In genomic region chr9:21243826-21244427, GRCm38 (mm10) we compare ENCODE assay signal across 8 mouse cellular contexts. TPM values are rescaled to one million over a fixed set of nuclear protein-coding genes. Genes with fewer than 3 reads are reported as not detected.
DNase-seq lines count a peak whose midpoint lies in the region; ATAC-seq and TF ChIP-seq lines count a peak whose summit lies in the region.

No protein-coding gene starts in this region.

- no peaks in the 10 kb centered on the region for H3K36me3 ChIP-seq in lung, embryonic 14.5 days (ENCODE audit: insufficient read depth)
- no peaks in the 10 kb centered on the region for H3K36me3 ChIP-seq in embryonic facial prominence, embryonic 12.5 days
- H3K36me3 ChIP-seq in intestine, postnatal 0 days (ENCODE audit: control insufficient read depth, insufficient read depth), result no peaks in the 10 kb centered on the region

- TF ChIP-seq CTCF in lung, embryonic 14.5 days (IDR thresholded peaks at IDR 0.05; ENCODE audit: low read depth), result no peak
- TF ChIP-seq CTCF in lung, adult 2 months (IDR thresholded peaks at IDR 0.05; ENCODE audit: insufficient read depth, low read length), result no peak
- no peak for TF ChIP-seq CTCF in intestine, postnatal 0 days (IDR thresholded peaks at IDR 0.05; ENCODE audit: low read depth)
- no peak for TF ChIP-seq CTCF in olfactory bulb, adult 2 months (IDR thresholded peaks at IDR 0.05; ENCODE audit: insufficient read depth, low read depth, low read length)

- DNase-seq in lung, embryonic 14.5 days, result no peak
- no peak for DNase-seq in lung, adult 2 months
- DNase-seq in right cerebral cortex, postnatal 10 days (ENCODE audit: low spot score in 2 of 2), result no peak
- no peak for DNase-seq in frontal cortex, postnatal 36 days (ENCODE audit: low spot score in 2 of 2)

- peak overlapping the region; percentile 43 for H3K9ac ChIP-seq in lung, embryonic 14.5 days
- H3K9ac ChIP-seq in embryonic facial prominence, embryonic 12.5 days, result peak overlapping the region; percentile 50
- no peak overlapping the region for H3K9ac ChIP-seq in intestine, postnatal 0 days (ENCODE audit: low read depth, low read length)

- H3K27me3 ChIP-seq in lung, embryonic 14.5 days (ENCODE audit: insufficient read depth, low read length), result peaks cover 68% of the 10 kb centered on the region
- peaks cover 71% of the 10 kb centered on the region for H3K27me3 ChIP-seq in embryonic facial prominence, embryonic 12.5 days
- H3K27me3 ChIP-seq in intestine, postnatal 0 days (replicated peaks; ENCODE audit: control insufficient read depth, insufficient read depth, low read length), result peaks cover 57% of the 10 kb centered on the region

- H3K4me2 ChIP-seq in lung, embryonic 14.5 days, result peak overlapping the region; percentile 79
- H3K4me2 ChIP-seq in embryonic facial prominence, embryonic 12.5 days (replicated peaks), result peak overlapping the region; percentile 92
- peak overlapping the region; percentile 76 for H3K4me2 ChIP-seq in intestine, postnatal 0 days (replicated peaks; ENCODE audit: low read depth)

- 8% methylated on average over 42 of the region's 42 CpGs for WGBS in lung, embryonic 14.5 days
- WGBS in lung, adult 2 months, result 11% methylated on average over 42 of the region's 42 CpGs
- whole genome bisulfite sequencing in embryonic facial prominence, embryonic 12.5 days, result 4% methylated on average over 42 of the region's 42 CpGs
- 12% methylated on average over 42 of the region's 42 CpGs for WGBS in intestine, postnatal 0 days
- WGBS in olfactory bulb, adult 2 months, result 10% methylated on average over 42 of the region's 42 CpGs

- no peaks in the 10 kb centered on the region for H3K4me1 ChIP-seq in lung, embryonic 14.5 days (ENCODE audit: insufficient read depth)
- H3K4me1 ChIP-seq in lung, adult 2 months (ENCODE audit: control insufficient read depth, insufficient read depth, low read length), result peaks cover 6% of the 10 kb centered on the region; the same call in 1 of the 2 replicates
- peaks cover 23% of the 10 kb centered on the region for H3K4me1 ChIP-seq in embryonic facial prominence, embryonic 12.5 days
- peaks cover 3% of the 10 kb centered on the region for H3K4me1 ChIP-seq in intestine, postnatal 0 days (replicated peaks; ENCODE audit: control insufficient read depth, insufficient read depth, low read length)
- peaks cover 18% of the 10 kb centered on the region for H3K4me1 ChIP-seq in olfactory bulb, adult 2 months (ENCODE audit: control insufficient read depth, insufficient read depth, low read length)

- ATAC-seq in lung, embryonic 14.5 days (ENCODE audit: insufficient read depth), result 0 out of 2 replicates have a peak, but pooled peaks have one; percentile 8
- ATAC-seq in embryonic facial prominence, embryonic 12.5 days (ENCODE audit: insufficient number of reproducible peaks, insufficient read depth, low FRiP score, low TSS enrichment), result no peak
- no peak for ATAC-seq in intestine, postnatal 0 days
- ATAC-seq in megakaryocyte-erythroid progenitor cell, adult 5-6 weeks (replicated peaks; ENCODE audit: low FRiP score, low TSS enrichment, poor library complexity, severe bottlenecking), result no peak

- no peaks in the 10 kb centered on the region for H3K9me3 ChIP-seq in lung, embryonic 14.5 days (ENCODE audit: low read depth, low read length)
- no peaks in the 10 kb centered on the region for H3K9me3 ChIP-seq in embryonic facial prominence, embryonic 12.5 days
- H3K9me3 ChIP-seq in intestine, postnatal 0 days (ENCODE audit: control insufficient read depth), result no peaks in the 10 kb centered on the region

- TF ChIP-seq POLR2A in lung, adult 2 months (IDR thresholded peaks at IDR 0.05; ENCODE audit: borderline replicate concordance, extremely low read depth, low read depth, low read length), result no peak
- no peak for TF ChIP-seq POLR2A in olfactory bulb, adult 2 months (IDR thresholded peaks at IDR 0.05; ENCODE audit: insufficient read depth, low read depth, low read length)

- peak overlapping the region; percentile 46 for H3K4me3 ChIP-seq in lung, embryonic 14.5 days (ENCODE audit: low read depth, low read length)
- H3K4me3 ChIP-seq in lung, adult 2 months (replicated peaks; ENCODE audit: extremely low read depth, low read depth, low read length), result no peak overlapping the region
- H3K4me3 ChIP-seq in embryonic facial prominence, embryonic 12.5 days, result peak overlapping the region; percentile 50
- H3K4me3 ChIP-seq in intestine, postnatal 0 days (ENCODE audit: low read depth, low read length), result peak overlapping the region; percentile 47
- peak overlapping the region; percentile 44 for H3K4me3 ChIP-seq in olfactory bulb, adult 2 months (ENCODE audit: insufficient read depth, low read depth, low read length)

- H3K27ac ChIP-seq in lung, embryonic 14.5 days (ENCODE audit: low read depth), result no peak overlapping the region
- no peak overlapping the region for H3K27ac ChIP-seq in embryonic facial prominence, embryonic 12.5 days
- no peak overlapping the region for H3K27ac ChIP-seq in intestine, postnatal 0 days (ENCODE audit: low read depth, low read length)
- H3K27ac ChIP-seq in olfactory bulb, adult 2 months (ENCODE audit: insufficient read depth, low read depth, low read length), result no peak overlapping the region

RNA-seq across cellular contexts. Expression of gene S1pr5, which starts 4.3 kb away (rescaled TPM):
- polyA plus RNA-seq in lung, embryonic 14.5 days (2014; fragmentation: Nextera tagmentation; extraction: Ambion mirVana), result not detected in 2 replicates
- polyA plus RNA-seq in lung, adult 2 months (2012; rRNA removed), result 9.7 and 11.3 TPM in 2 replicates
- polyA plus RNA-seq in embryonic facial prominence, embryonic 12.5 days (2016; fragmentation: Nextera tagmentation; extraction: Ambion mirVana), result 0.42 and 0.64 TPM in 2 replicates
- not detected in 2 replicates for polyA plus RNA-seq in intestine, postnatal 0 days (2015; fragmentation: Nextera tagmentation; extraction: Ambion mirVana)
- polyA plus RNA-seq in olfactory bulb, adult 2 months (2012; ENCODE audit: insufficient read depth, insufficient read length, low replicate concordance, missing spikeins), result not detected in 2 replicates
- total RNA-seq in megakaryocyte-erythroid progenitor cell, adult 5-6 weeks (2014; fragmentation: Nextera tagmentation), result 0.59 TPM in 1 of 2 replicates, not detected in the other
- total RNA-seq in megakaryocyte-erythroid progenitor cell, adult 5-6 weeks (2017), result 1.1 TPM in 1 of 2 replicates, not detected in the other

RNA-seq across cellular contexts. Expression of gene Keap1, which starts 4.8 kb away (rescaled TPM):
- 42.8 and 44.6 TPM in 2 replicates for polyA plus RNA-seq in lung, embryonic 14.5 days (2014; fragmentation: Nextera tagmentation; extraction: Ambion mirVana)
- 81.2 and 88.3 TPM in 2 replicates for polyA plus RNA-seq in lung, adult 2 months (2012; rRNA removed)
- polyA plus RNA-seq in embryonic facial prominence, embryonic 12.5 days (2016; fragmentation: Nextera tagmentation; extraction: Ambion mirVana), result 61.3 and 68.7 TPM in 2 replicates
- polyA plus RNA-seq in intestine, postnatal 0 days (2015; fragmentation: Nextera tagmentation; extraction: Ambion mirVana), result 38.3 and 42.4 TPM in 2 replicates
- not detected in 2 replicates for polyA plus RNA-seq in olfactory bulb, adult 2 months (2012; ENCODE audit: insufficient read depth, insufficient read length, low replicate concordance, missing spikeins)
- 25.3 and 27.2 TPM in 2 replicates for total RNA-seq in megakaryocyte-erythroid progenitor cell, adult 5-6 weeks (2014; fragmentation: Nextera tagmentation)
- 32.7 and 39.8 TPM in 2 replicates for total RNA-seq in megakaryocyte-erythroid progenitor cell, adult 5-6 weeks (2017)

RNA-seq across cellular contexts. Expression of gene Atg4d, which starts 21.2 kb away (rescaled TPM):
- 33.7 and 34.7 TPM in 2 replicates for polyA plus RNA-seq in lung, embryonic 14.5 days (2014; fragmentation: Nextera tagmentation; extraction: Ambion mirVana)
- polyA plus RNA-seq in lung, adult 2 months (2012; rRNA removed), result 31.9 and 36.8 TPM in 2 replicates
- 33.6 and 33.9 TPM in 2 replicates for polyA plus RNA-seq in embryonic facial prominence, embryonic 12.5 days (2016; fragmentation: Nextera tagmentation; extraction: Ambion mirVana)
- 44.7 and 48.1 TPM in 2 replicates for polyA plus RNA-seq in intestine, postnatal 0 days (2015; fragmentation: Nextera tagmentation; extraction: Ambion mirVana)
- not detected in 2 replicates for polyA plus RNA-seq in olfactory bulb, adult 2 months (2012; ENCODE audit: insufficient read depth, insufficient read length, low replicate concordance, missing spikeins)
- 8.9 and 13.9 TPM in 2 replicates for total RNA-seq in megakaryocyte-erythroid progenitor cell, adult 5-6 weeks (2014; fragmentation: Nextera tagmentation)
- 11.9 and 25.7 TPM in 2 replicates for total RNA-seq in megakaryocyte-erythroid progenitor cell, adult 5-6 weeks (2017)

RNA-seq across cellular contexts. Expression of gene Kri1, which starts 43.8 kb away (rescaled TPM):
- 12.2 and 14.3 TPM in 2 replicates for polyA plus RNA-seq in lung, embryonic 14.5 days (2014; fragmentation: Nextera tagmentation; extraction: Ambion mirVana)
- polyA plus RNA-seq in lung, adult 2 months (2012; rRNA removed), result 16.9 and 21.5 TPM in 2 replicates
- 16.8 and 17.9 TPM in 2 replicates for polyA plus RNA-seq in embryonic facial prominence, embryonic 12.5 days (2016; fragmentation: Nextera tagmentation; extraction: Ambion mirVana)
- 7.0 and 7.2 TPM in 2 replicates for polyA plus RNA-seq in intestine, postnatal 0 days (2015; fragmentation: Nextera tagmentation; extraction: Ambion mirVana)
- polyA plus RNA-seq in olfactory bulb, adult 2 months (2012; ENCODE audit: insufficient read depth, insufficient read length, low replicate concordance, missing spikeins), result not detected in 2 replicates
- 50.7 and 81.7 TPM in 2 replicates for total RNA-seq in megakaryocyte-erythroid progenitor cell, adult 5-6 weeks (2014; fragmentation: Nextera tagmentation)
- total RNA-seq in megakaryocyte-erythroid progenitor cell, adult 5-6 weeks (2017), result 55.3 and 86.3 TPM in 2 replicates

RNA-seq across cellular contexts. Expression of gene Cdkn2d, which starts 47.3 kb away (rescaled TPM):
- polyA plus RNA-seq in lung, embryonic 14.5 days (2014; fragmentation: Nextera tagmentation; extraction: Ambion mirVana), result 45.3 and 48.1 TPM in 2 replicates
- 33.5 and 34.7 TPM in 2 replicates for polyA plus RNA-seq in lung, adult 2 months (2012; rRNA removed)
- 51.7 and 52.5 TPM in 2 replicates for polyA plus RNA-seq in embryonic facial prominence, embryonic 12.5 days (2016; fragmentation: Nextera tagmentation; extraction: Ambion mirVana)
- polyA plus RNA-seq in intestine, postnatal 0 days (2015; fragmentation: Nextera tagmentation; extraction: Ambion mirVana), result 24.1 and 25.8 TPM in 2 replicates
- not detected in 2 replicates for polyA plus RNA-seq in olfactory bulb, adult 2 months (2012; ENCODE audit: insufficient read depth, insufficient read length, low replicate concordance, missing spikeins)
- total RNA-seq in megakaryocyte-erythroid progenitor cell, adult 5-6 weeks (2014; fragmentation: Nextera tagmentation), result 5.7 and 7.4 TPM in 2 replicates
- total RNA-seq in megakaryocyte-erythroid progenitor cell, adult 5-6 weeks (2017), result 8.5 and 11.3 TPM in 2 replicates
